Mouse (Mus musculus) hindbrain, embryonic 14.5 days (tissue): ENCODE data around the gene Frmd5. TPM values are rescaled to one million over a fixed set of nuclear protein-coding genes. Genes with fewer than 3 reads are reported as not detected.

ENCODE experiments used
- ATAC-seq: fragments of 200-750 bp; cut with Nextera tagmentation; 2 replicates; pipeline ENCODE4 v1.8.0; 2017; ENCODE audit warnings: moderate number of reproducible peaks, mild to moderate bottlenecking, moderate TSS enrichment, moderate library complexity; ENCODE audit not compliant: low FRiP score
- DNase-seq: peaks from one replicate; pipeline ENCODE4 v3.0.0-alpha.2; 2015; ENCODE audit warnings: low spot score
- H3K27ac ChIP-seq: fragments of 300-500 bp; sonication (generic); 2 replicates; pipeline ENCODE4 v1.5.1; 2014; ENCODE audit warnings: mild to moderate bottlenecking, moderate library complexity
- H3K27me3 ChIP-seq: fragments of 300-500 bp; sonication (generic); 2 replicates; pipeline ENCODE4 v1.6.1; 2014; ENCODE audit warnings: mild to moderate bottlenecking, low read length, mixed read lengths; ENCODE audit not compliant: control insufficient read depth, insufficient read depth
- H3K36me3 ChIP-seq: fragments of 300-500 bp; sonication (generic); replicated peaks from 2 replicates; pipeline ENCODE4 v1.6.1; 2014; ENCODE audit not compliant: control insufficient read depth, insufficient read depth
- H3K4me1 ChIP-seq: fragments of 300-500 bp; sonication (generic); replicated peaks from 2 replicates; pipeline ENCODE4 v1.6.1; 2014; ENCODE audit warnings: antibody characterized with exemption, low read length, mixed read lengths; ENCODE audit not compliant: control insufficient read depth, insufficient read depth
- H3K4me2 ChIP-seq: fragments of 300-500 bp; sonication (generic); replicated peaks from 2 replicates; pipeline ENCODE4 v1.6.1; 2014; ENCODE audit warnings: mild to moderate bottlenecking, moderate library complexity
- H3K4me3 ChIP-seq: fragments of 300-500 bp; sonication (generic); replicated peaks from 2 replicates; pipeline ENCODE4 v1.5.1; 2014; ENCODE audit warnings: mild to moderate bottlenecking, low read length
- H3K9ac ChIP-seq: fragments of 300-500 bp; sonication (generic); 2 replicates; pipeline ENCODE4 v1.6.1; 2014
- H3K9me3 ChIP-seq: fragments of 300-500 bp; sonication (generic); 2 replicates; pipeline ENCODE4 v1.6.1; 2016; ENCODE audit warnings: low read length; ENCODE audit not compliant: control insufficient read depth
- WGBS: fragments of 180-500 bp; shearing (Covaris S2); extraction: QIAGEN DNeasy Blood & Tissue Kit; methylation state at CpG from one replicate; pipeline ENCODE4 v1.1.7; 2014; 5-methylcytosine and 5-hydroxymethylcytosine counted together
- polyA plus RNA-seq: library from polyadenylated mRNA; unstranded; fragments of >200 nt; fragmentation: Nextera tagmentation; extraction: Ambion mirVana; gene quantifications from 2 replicates; pipeline ENCODE4 v1.2.1, GENCODE M21; 2014

The Frmd5 gene
- polyA plus RNA-seq, 1 experiment from 2014 or later: 30.0 TPM

GRCm38 (mm10) chr2:121610008-121610884 lies 196.6 kb downstream of the Frmd5 start:
- DNase-seq: no peak
- ATAC-seq: peak; percentile 22; the same call in 1 of the 2 replicates
- Histone ChIP-seq H3K36me3 (no peaks in the 10 kb centered on the region), H3K4me2 (peak overlapping the region; percentile 19), H3K27me3 (no peaks in the 10 kb centered on the region), H3K9ac (0 out of 2 replicates have a peak overlapping the region, but pooled peaks have one; percentile 14), H3K27ac (peak overlapping the region; percentile 5; the same call in 1 of the 2 replicates), H3K4me3 (no peak overlapping the region), H3K4me1 (peaks cover 32% of the 10 kb centered on the region), H3K9me3 (no peaks in the 10 kb centered on the region)
- WGBS: 26% methylated on average over 17 of the region's 17 CpGs

GRCm38 (mm10) chr2:121609141-121609724 lies 197.7 kb downstream of the Frmd5 start:
- peaks cover 32% of the 10 kb centered on the region for H3K4me1 ChIP-seq
- no peak overlapping the region for H3K4me2 ChIP-seq
- no peak overlapping the region for H3K9ac ChIP-seq
- 89% methylated on average over 11 of the region's 11 CpGs for WGBS
- no peaks in the 10 kb centered on the region for H3K27me3 ChIP-seq
- H3K27ac ChIP-seq: no peak overlapping the region
- H3K36me3 ChIP-seq: no peaks in the 10 kb centered on the region
- DNase-seq (no peak), ATAC-seq (no peak)
- no peaks in the 10 kb centered on the region for H3K9me3 ChIP-seq
- H3K4me3 ChIP-seq: no peak overlapping the region

DNA sequence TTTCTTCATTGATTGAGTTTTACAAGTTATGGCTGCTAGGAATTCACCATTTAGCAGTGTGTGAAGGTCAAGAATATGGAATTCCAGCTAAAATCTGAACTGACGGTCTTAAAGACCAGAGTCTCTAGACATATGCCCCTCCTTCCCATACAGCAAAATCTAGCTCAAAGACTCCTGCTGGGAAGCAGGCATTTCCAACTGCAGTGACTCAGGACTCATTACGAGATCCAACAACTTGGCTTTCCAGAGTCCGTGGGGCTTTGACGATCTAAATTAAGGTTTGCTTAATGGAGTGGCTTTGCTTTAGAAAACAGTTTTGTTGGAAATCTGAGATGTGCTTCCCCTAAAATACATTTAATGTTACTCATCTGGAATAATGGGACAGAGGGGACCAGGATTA lies 204.5 kb downstream of the Frmd5 start:
- no peak overlapping the region for H3K27ac ChIP-seq
- no peaks in the 10 kb centered on the region for H3K36me3 ChIP-seq
- DNase-seq: no peak

DNA sequence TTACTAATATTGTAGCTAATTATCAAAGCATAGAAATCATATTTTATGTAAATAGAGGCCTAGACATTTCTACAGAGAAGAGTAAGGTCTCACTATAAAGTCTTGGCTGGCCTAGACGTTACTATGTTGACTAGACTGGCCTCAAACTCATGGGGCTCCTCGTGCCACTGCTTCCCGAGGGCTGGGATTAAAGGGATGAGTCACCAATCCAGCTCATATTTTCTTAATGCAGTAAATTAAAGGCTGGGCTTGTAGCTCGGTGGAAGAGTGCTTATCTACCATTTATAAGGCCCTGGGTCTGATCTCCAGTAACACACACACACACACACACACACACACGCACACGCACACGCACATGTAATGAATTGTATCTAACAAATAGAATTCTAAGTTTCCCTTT lies 205.3 kb downstream of the Frmd5 start:
- Histone ChIP-seq H3K9ac (no peak overlapping the region), H3K4me1 (peaks cover 14% of the 10 kb centered on the region; the same call in 1 of the 2 replicates), H3K27me3 (no peaks in the 10 kb centered on the region), H3K36me3 (no peaks in the 10 kb centered on the region), H3K4me2 (no peak overlapping the region), H3K4me3 (no peak overlapping the region), H3K27ac (0 out of 2 replicates have a peak overlapping the region, but pooled peaks have one; percentile 14), H3K9me3 (no peaks in the 10 kb centered on the region)
- 78% methylated on average over 7 of the region's 7 CpGs for WGBS
- DNase-seq (no peak), ATAC-seq (no peak)

More for the DNA sequence above, 204.5 kb downstream of the Frmd5 start:
- H3K9me3 ChIP-seq: no peaks in the 10 kb centered on the region
- H3K4me3 ChIP-seq: no peak overlapping the region
- H3K4me2 ChIP-seq: no peak overlapping the region
- peaks cover 14% of the 10 kb centered on the region; the same call in 1 of the 2 replicates for H3K4me1 ChIP-seq
- no peak for ATAC-seq
- 46% methylated on average over 4 of the region's 4 CpGs for WGBS
- H3K27me3 ChIP-seq: no peaks in the 10 kb centered on the region
- no peak overlapping the region for H3K9ac ChIP-seq

GRCm38 (mm10) chr2:121600736-121601135 lies 206.2 kb downstream of the Frmd5 start:
- ATAC-seq: no peak
- H3K36me3 ChIP-seq: no peaks in the 10 kb centered on the region
- 89% methylated on average over 8 of the region's 8 CpGs for WGBS

GRCm38 (mm10) chr2:121598249-121598648 lies 208.6 kb downstream of the Frmd5 start:
- Histone ChIP-seq H3K27ac (no peak overlapping the region), H3K9ac (no peak overlapping the region), H3K4me2 (no peak overlapping the region), H3K4me1 (peaks cover 22% of the 10 kb centered on the region; the same call in 1 of the 2 replicates), H3K27me3 (no peaks in the 10 kb centered on the region), H3K9me3 (no peaks in the 10 kb centered on the region), H3K36me3 (no peaks in the 10 kb centered on the region), H3K4me3 (no peak overlapping the region)
- DNase-seq: no peak
- WGBS: 72% methylated on average over 7 of the region's 7 CpGs
- ATAC-seq: no peak

More at GRCm38 (mm10) chr2:121600736-121601135, 206.2 kb downstream of the Frmd5 start:
- H3K9ac ChIP-seq: no peak overlapping the region
- no peak overlapping the region for H3K4me2 ChIP-seq
- H3K4me3 ChIP-seq: no peak overlapping the region
- H3K9me3 ChIP-seq: no peaks in the 10 kb centered on the region
- peaks cover 14% of the 10 kb centered on the region; the same call in 1 of the 2 replicates for H3K4me1 ChIP-seq
- H3K27ac ChIP-seq: peak overlapping the region; percentile 38; the same call in 1 of the 2 replicates
- no peak for DNase-seq
- no peaks in the 10 kb centered on the region for H3K27me3 ChIP-seq

DNA sequence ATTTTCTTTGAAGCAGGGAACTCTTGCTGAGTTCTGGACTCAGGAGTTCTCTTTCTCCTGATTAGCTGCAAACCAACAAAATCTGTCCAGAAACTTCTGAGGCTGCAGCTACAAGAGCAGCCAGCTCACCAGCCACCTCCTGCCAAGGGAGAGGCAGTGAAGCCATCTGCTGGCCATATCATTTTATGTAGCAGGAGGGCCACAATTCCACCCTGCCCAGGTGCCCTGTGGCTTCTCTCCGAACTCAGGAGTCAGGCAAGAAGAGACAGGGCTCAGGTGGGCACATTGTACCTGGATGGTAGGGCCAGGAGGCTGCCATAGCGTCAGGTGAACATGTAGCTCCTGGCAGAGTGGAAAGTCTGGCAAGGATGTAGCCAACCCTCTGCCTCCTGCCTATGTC lies 210.3 kb downstream of the Frmd5 start:
- no peak overlapping the region for H3K4me3 ChIP-seq
- no peaks in the 10 kb centered on the region for H3K9me3 ChIP-seq
- no peaks in the 10 kb centered on the region for H3K36me3 ChIP-seq
- no peaks in the 10 kb centered on the region for H3K27me3 ChIP-seq
- DNase-seq (no peak), ATAC-seq (no peak)
- no peak overlapping the region for H3K27ac ChIP-seq
- no peak overlapping the region for H3K9ac ChIP-seq
- H3K4me2 ChIP-seq: no peak overlapping the region
- WGBS: 92% methylated on average over 2 of the region's 2 CpGs
- H3K4me1 ChIP-seq: peaks cover 16% of the 10 kb centered on the region; the same call in 1 of the 2 replicates

DNA sequence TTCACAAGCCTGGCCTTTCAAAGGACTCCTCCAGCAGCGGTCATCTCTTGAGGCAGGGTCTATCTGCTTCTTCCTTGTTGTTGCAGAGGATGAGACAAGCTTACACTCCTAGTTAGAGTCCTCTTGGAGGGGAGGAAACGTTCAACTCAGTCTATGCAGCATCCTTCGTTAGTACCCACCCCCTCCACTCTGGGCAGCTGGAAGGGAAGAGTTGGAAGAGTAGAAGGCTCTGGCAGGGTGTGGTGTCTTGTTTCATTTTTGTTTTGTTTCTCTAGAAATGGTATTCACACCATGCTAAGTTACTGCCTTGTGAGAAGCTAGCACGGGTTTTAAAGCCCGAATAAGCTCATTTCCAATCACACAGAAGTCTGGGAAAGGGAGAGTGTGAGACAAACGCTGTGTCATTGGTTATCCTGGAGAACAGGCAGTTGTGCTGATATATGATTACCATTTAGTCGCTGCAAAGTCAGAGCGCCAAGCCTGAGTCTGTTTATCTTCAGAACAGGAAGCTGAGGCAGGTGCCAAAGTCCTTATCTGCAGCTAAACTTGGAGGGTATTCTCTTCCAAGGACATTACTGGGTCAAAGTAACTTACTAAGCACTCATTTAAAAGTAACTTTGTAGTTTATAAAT lies 212.1 kb downstream of the Frmd5 start:
- WGBS: 62% methylated on average over 8 of the region's 8 CpGs
- H3K4me3 ChIP-seq: no peak overlapping the region
- DNase-seq: no peak
- no peak overlapping the region for H3K4me2 ChIP-seq
- H3K4me1 ChIP-seq: 0 out of 2 replicates have a peak, but pooled peaks cover 8% of the 10 kb centered on the region
- no peaks in the 10 kb centered on the region for H3K27me3 ChIP-seq
- H3K9ac ChIP-seq: no peak overlapping the region
- no peak overlapping the region for H3K27ac ChIP-seq
- no peaks in the 10 kb centered on the region for H3K36me3 ChIP-seq
- no peaks in the 10 kb centered on the region for H3K9me3 ChIP-seq
- ATAC-seq: no peak

- Histone ChIP-seq H3K9ac (no peak overlapping the region), H3K4me1 (peaks cover 9% of the 10 kb centered on the region; the same call in 1 of the 2 replicates), H3K4me2 (no peak overlapping the region), H3K36me3 (no peaks in the 10 kb centered on the region), H3K4me3 (no peak overlapping the region), H3K27ac (no peak overlapping the region), H3K9me3 (no peaks in the 10 kb centered on the region), H3K27me3 (no peaks in the 10 kb centered on the region)
- 47% methylated on average over 3 of the region's 3 CpGs for WGBS
- DNase-seq (no peak), ATAC-seq (no peak)
These were observed 212.8 kb downstream of the Frmd5 start for GRCm38 (mm10) chr2:121594131-121594530.
